Mouse (Mus musculus): ENCODE measurements around the gene Fxn.
A peak's percentile ranks its signal among the peaks of the same experiment; 100 is the strongest.

Fxn gene

GRCm38 (mm10) chr19:24300994-24301767, 20.8 kb upstream of the Fxn start:
- DNase-seq (ENCODE audit: low read depth, low spot score): peak; percentile 87

- DNase-seq (ENCODE audit: low read depth, low spot score): no peak
Measured at GRCm38 (mm10) chr19:24293537-24293936, 13.1 kb upstream of the Fxn start.

DNA sequence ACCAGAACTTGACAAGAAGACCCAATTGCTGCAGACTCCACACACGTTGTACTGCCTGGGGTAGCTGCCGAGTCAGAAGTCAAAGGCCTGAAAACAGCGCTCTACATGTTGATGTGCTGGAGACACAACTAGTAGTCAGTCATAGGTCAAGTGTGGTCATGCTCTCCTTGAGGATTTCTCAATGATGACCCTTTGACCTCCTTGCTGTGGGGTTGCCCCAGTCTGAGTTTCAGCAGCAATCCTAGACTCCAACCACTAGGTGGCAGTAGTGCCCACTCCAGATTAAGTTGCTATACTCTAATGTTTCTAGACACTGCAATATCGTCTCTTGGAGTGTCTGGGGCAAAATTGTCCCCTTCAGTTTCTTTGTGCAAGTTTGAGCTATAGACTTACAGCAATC, 3.8 kb upstream of the Fxn start:
- DNase-seq (ENCODE audit: low read depth, low spot score): peak; percentile 82

GRCm38 (mm10) chr19:24281288-24281980, 1.0 kb upstream of the Fxn start:
- DNase-seq (ENCODE audit: low read depth, low spot score): no peak

DNA sequence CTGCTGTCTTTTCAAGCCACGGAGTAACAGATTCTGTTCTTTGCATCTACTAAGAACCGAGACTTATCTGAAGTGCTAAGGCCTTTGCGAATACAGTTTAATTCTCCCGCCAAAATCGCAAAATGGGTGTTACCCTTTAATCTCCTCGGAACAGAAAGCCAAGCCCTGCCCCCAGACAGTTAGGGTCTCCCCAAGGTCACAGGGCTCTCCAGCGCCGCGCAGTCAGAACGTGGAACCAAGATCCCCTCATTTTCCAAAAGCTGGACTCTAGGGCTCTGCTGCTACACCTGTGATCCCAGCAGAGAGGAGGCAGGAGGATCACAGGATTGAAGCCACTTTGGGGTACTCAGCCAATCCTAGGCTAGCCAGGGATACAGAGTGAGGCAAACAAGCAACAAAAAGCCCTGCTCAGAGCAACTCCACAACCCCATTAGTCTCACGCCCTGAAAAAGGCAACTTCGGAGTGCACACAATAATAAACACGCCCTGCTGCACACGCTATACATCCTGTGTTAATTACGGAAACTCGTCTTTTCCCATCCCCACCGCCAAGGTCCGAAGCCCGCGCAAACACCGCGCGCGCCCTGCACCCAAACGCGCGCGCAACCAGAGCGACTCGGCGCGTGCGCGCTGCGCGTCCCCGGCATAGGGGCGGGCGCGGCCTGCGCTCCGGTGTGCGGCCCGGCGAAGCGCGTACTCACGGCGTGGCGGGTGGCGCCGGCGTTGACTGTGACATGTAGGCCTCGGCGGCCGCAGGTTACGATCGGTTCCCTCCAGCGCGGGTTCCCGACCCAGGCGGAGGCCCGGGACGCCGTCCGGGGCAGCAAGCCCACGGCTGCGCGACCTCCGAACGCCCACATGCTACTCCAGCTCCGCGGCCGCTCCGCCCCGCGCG, 452 bp downstream of the Fxn start:
- peak; percentile 80 for DNase-seq (ENCODE audit: low read depth, low spot score)

DNA sequence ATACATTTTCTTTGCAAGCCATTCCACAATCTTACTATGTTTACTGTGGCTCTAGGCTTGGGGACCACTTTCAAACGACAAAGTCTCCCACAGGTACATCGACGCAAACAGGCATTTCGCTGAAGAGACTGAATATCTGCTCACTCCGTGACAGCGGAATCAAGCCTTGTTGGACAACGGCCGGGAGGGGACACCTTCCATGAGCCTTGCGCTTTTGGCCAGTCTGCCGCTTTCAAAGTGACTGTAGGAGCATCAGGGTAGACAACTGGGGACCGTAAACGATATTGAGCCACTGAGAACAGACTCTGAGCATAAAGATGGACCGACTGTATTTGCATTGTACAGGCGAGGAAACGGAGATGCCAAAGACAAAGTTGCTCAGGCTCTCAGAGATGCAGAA, 1.5 kb downstream of the Fxn start:
- DNase-seq (ENCODE audit: low read depth, low spot score): no peak

- no peak for DNase-seq (ENCODE audit: low read depth, low spot score)
Measured at GRCm38 (mm10) chr19:24274281-24274680, 6.1 kb downstream of the Fxn start.

- DNase-seq (ENCODE audit: low read depth, low spot score): peak; percentile 94
Measured at GRCm38 (mm10) chr19:24271746-24272426, 8.5 kb downstream of the Fxn start.

DNA sequence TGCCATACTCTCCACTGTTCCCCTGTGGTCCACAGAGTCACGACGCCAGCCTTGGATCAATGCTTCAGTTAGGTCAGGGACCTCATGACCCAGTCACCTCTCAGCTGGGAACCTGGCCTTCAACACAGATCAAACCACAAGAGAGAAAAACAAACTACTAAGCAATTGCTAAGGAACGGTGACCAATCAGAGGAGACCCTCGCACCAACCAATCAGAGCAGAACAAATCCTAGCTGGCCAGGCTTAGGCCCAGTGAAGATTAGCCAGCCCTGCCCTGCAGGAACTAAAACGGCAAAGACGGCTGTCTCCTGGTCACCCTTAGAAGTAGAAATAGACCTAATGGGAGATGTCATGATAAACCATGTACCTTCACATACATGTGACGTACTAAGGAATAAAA, 9.1 kb downstream of the Fxn start:
- peak; percentile 41 for DNase-seq (ENCODE audit: low read depth, low spot score)

DNA sequence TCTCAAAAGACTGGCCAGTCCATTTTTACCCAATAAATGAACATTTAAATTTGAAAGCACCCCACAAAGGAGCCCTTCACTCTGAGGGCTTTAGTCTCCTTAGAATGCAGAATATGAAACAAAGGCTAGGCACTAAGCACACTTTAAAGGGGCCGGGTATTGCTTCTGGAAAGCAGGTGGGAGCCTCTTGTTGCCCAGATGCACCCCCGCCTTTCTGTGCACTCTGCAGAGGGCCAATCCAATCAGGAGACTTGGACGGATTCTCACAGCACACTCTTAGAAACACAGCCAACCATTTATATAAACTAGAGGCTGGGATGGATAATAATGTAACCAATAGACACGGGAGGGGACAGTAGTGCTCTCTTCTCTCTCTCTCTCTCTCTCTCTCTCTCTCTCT, 11.9 kb downstream of the Fxn start:
- DNase-seq (ENCODE audit: low read depth, low spot score): no peak

- DNase-seq (ENCODE audit: low read depth, low spot score): no peak
Measured at GRCm38 (mm10) chr19:24266046-24266830, 14.2 kb downstream of the Fxn start.

DNA sequence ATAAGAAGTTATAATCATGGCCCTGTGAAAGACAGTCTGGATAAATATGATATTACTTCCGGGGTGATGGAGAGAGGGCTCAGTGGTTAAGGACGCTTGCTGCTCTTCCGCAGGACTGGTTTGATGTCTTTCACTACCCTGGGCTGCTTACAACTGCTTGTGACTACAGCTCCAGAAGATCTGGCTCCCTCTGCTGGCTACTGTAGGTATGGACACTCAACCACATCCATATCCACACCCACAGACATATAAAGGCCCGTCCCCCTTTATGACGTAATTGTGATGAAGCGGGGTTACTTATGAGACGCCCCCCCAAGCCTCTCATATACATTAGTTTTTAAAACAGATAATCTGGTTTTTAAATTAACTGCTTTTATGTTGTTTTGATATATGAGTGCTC, 15.4 kb downstream of the Fxn start:
- DNase-seq (ENCODE audit: low read depth, low spot score): peak; percentile 96

DNA sequence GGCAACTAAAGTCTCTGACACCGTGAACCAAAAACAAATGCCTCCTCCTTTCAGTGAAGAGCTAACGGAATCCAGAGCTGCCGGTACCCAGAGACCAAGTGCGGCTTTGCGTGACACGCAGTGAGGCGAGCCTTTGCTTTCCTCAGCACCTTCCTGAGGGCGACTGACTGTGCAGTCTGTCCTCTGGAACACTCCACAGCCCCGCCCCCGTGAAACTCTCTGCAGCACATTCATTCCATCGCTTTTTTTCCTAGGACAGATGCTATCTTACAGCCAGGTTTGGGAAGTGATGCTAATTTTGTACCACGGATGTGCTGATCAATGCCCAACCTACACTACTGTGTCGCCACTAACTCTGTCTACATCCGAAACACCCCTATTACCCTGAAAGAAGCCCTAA, 17.7 kb downstream of the Fxn start:
- no peak for DNase-seq (ENCODE audit: low read depth, low spot score)

DNA sequence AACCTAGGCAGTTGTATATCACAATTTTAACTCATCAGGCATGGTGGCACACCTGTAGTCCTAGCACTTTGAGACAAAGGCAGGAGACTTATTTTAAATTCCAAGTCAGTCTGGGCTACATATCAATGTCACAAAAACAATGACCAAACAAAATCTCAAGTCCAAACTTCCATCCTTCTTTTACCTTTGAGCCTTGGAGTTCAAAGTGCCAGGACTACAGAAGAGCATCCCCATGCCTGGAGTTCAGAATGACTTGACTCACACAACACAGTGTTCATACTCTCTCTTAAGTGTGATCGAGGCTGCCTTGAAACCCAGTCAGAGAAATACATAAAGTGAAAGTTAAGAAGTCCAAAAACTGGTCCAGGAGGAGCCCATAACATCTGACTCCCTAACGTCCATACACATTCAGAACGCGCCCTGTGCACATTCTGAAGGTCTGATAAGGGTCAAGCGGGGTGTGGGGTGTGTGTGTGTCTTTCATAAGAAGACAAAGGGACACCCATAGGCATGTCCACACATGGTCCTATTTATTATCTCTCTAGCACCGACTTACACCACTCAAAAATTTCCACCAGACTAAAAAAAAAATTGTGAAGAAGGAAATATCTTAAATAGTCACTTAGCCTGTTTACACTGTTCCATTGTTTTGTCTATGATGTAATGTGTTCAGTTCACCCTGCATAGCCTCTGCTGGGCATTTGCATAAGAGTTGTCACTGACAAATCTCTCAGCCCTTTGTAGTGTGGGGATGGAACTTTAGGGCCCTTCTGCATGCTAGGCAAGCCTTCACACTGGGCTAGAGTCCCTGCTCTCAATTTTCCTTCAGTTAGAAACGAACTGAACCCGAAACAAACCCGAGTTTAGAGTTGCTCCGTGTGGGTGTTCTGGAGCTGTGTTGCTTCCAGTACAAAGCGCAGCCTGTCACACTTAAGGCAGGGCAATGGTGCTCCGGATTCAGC, 20.7 kb downstream of the Fxn start:
- DNase-seq (ENCODE audit: low read depth, low spot score): no peak

DNA sequence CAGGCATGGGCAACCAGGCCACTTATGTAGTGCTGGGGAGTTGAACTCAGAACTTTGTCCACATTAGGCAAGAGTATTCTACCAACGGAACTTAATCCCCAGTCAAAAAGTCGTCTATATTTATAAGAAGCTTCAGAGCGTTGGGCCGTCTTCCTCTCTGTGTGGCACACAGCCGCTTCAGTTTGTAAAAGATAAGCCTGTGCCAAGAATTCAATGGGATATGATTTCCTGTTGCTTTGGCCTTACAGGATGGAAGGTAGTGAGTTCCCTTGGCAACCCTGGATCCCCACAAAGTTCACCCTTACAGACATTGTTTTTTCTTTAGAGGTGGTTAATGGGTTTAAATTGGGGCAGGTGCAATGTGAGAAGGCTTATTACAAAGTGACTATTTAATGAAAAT, 22.0 kb downstream of the Fxn start:
- DNase-seq (ENCODE audit: low read depth, low spot score): no peak

DNA sequence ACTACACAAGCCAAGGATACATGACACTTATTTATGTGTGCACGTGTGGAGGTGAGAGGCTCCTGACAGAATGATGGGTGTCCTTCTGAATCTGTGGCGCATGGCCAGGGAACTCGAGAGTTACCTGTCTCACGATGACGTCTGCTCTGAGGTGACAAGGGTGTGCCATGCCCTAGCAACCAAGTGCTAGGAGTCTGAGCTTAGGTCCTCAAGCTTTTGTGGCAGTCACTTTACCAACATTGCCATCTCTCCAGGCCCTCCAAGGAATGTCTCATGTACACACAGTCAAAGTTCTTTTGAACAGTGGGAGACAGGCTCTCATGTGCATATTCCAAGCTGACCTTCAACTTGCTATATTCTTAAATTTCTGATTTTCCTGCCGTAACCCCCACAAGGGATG, 22.4 kb downstream of the Fxn start:
- no peak for DNase-seq (ENCODE audit: low read depth, low spot score)

- DNase-seq (ENCODE audit: low read depth, low spot score): no peak
Measured at GRCm38 (mm10) chr19:24253657-24254260, 26.6 kb downstream of the Fxn start.

GRCm38 (mm10) chr19:24251869-24252268, 28.5 kb downstream of the Fxn start:
- peak; percentile 55 for DNase-seq (ENCODE audit: low read depth, low spot score)

GRCm38 (mm10) chr19:24243340-24243739, 37.1 kb downstream of the Fxn start:
- DNase-seq (ENCODE audit: low read depth, low spot score): no peak

Measured in ES-CJ7 (cell line).